Mouse (Mus musculus) layer of hippocampus, adult 9-10 months (tissue): Measurements from ENCODE around the gene Stra6l.

Source experiments
- DNase-seq: peaks from one replicate; pipeline ENCODE4 v3.0.0; 2022; ENCODE audit warnings: low spot score

Gene Stra6l

DNA sequence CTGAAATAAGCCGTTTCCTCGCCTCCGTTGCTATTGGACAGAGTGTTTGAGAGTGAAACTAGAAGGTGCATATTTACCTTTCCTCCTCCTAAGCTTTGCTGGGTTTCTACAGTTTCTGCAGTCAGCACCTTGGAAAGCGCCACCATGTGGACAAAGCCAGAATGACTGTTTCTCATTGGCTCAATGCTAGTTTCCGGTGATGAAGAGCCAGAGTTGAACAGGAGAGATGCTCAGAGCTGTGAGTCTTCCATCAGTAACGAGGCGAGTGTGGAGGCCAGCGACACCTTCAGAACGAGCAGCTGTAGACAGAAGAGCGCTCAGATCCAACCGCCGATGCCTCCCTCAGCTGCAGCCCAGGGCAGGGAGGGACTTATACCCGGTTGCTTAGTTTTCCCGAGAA lies 4.1 kb upstream of the Stra6l start:
- peak; percentile 31 for DNase-seq

DNA sequence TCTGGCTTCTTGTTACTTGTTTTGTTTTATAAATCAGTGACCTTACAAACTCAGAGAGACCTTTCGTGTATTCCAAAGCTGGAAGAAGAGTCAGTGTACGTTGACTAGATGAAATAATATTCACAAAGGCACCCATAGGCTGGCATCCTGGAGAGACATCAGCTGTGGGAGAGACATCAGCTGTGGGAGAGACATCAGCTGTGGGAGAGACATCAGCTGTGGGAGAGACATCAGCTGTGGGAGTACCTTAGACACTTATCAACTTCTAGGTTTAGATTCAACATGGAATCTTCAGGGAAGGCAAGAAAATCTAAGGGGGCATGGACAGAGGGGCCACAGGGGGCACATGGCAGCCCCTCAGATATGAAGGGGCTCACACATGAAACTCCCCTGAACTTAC lies 2.2 kb upstream of the Stra6l start:
- no peak for DNase-seq

DNA sequence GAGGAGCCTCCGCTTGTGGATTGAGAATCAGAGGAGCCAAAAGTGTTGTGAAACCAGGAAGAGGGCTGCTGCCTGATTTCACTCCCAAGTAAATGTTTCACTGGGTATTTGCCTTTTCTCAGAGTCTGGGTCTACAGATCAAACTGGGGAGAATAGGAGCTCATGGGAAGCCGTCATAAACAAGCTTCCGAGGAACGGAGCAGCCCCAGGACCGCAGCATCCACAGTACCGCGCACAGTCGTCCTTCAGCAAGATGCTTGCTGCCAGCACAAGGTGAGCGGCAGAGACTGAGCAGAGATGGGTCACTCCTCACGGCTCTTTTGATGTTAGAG lies 327 bp downstream of the Stra6l start:
- no peak for DNase-seq

DNA sequence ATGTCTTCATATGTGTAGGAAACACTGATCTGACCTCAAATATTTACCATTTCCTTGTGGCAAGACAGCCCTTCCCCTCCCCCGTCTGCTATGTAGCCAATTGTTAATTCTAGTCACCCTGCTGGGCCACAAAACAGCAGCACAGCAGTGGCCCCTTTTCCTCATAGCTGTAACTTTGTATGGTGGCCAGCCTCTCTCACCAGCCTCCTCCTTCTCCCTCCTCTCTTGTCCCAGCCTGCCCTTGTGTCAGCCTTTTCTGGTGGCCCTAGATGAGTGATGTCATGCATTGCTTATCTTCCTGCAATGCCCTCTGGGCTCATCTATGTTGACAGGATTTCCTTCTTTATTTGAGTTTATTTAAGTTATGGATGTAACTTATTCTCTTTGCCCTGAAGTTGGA lies 955 bp downstream of the Stra6l start:
- DNase-seq = no peak

DNA sequence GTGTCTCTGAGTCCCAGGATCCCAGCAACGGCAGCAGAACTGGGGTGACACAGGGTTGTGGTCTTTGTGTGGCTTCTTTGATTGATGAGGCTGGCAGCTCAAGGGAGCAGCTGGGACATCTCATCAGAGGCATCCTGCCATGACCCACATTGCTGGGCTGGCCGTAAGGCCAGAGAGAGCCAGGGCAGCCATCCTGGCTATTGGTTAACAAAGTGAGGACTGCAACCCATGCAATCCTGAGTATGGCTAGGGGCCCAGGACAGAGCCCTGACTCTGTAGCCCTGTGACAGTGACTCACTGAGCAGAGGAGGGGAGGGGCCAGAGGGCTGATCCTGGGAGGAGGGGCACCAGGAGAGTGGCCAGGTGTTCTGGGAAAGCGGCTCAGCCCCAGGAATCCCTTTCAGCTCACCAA lies 3.2 kb downstream of the Stra6l start:
- DNase-seq = no peak

DNA sequence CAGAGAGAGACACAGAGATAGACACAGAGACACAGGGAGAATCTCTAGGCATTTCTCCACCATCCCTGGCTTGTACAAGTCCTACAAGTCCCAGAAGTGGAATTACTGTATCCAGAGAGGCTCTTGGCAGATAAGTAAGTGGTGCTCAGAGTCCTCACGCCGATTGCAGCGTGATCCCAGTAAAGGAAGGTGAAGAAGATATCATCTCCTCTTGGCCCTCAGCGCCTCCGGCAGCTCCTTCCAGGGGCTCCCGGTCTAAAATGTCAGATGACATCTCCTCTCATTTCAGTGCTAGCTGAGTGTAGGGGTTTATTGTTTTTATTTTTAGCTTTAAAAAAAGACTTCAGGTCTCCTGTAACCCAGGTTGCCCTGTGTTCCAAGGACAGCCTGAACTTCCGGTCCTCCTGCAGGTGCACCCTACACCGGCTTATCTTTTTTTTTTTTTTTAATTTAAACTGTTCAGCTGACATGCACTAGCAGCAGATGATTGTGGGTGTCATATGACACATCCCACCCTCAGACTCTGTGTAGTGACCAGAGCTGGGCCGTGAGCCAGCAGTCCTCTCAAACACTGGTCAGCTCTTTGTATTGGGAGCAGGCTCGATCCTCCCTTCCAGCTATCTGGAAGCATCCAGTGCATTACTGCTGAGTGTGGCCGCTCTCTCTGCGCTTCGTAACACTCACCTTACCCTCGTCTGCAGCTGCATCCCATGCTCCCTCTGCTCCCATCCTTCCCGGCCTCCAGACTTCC lies 5.2 kb downstream of the Stra6l start:
- DNase-seq = no peak

DNA sequence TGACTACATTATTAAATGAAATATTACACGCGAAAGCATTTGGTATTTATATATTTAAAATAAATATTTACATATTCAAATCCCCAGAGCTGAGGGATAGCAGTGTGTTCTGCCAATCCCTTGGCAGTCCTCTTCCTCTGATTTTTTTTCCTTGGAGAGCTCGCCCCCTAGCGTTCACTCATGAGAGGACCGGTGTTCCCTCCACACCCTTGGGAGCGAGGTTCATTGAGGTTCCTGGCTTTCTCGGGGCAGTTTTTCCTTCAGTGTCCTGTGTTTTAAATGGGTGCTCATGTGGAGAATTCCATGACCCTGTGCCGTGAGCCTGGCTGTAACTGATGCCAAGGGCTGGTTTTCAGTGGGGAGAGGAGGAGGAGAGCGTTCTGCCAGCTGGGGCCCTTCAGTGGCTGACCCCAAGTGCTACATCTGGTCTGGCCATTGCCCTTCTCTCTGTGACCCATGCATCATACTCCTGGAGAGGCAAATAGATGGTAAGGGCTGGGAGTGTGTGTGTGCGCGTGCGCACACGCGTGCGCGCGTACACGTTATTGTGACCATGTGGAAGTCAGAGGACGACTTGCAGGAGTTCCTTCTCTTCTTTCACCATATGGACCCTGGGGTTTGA lies 7.5 kb downstream of the Stra6l start:
- DNase-seq = peak; percentile 50

DNA sequence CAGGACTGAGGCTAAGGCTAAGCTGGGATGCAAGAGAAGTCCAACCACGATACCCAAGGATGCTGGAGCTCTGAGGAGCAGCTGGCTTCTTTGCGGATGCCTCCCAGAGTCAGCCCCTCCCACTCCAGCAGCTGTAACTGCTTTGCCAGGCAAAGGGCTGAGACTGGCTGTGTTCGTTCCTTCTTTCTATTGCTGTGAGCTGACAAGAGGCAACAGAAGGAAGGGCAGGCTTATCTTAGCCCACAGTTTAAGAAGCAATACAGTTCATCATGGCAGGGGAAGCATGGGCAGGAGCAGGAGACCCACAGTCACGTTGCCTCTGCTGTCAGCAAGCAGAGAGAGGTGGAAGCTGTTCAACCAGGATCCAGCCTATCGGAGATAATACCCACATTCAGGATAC lies 12.7 kb downstream of the Stra6l start:
- no peak for DNase-seq

DNA sequence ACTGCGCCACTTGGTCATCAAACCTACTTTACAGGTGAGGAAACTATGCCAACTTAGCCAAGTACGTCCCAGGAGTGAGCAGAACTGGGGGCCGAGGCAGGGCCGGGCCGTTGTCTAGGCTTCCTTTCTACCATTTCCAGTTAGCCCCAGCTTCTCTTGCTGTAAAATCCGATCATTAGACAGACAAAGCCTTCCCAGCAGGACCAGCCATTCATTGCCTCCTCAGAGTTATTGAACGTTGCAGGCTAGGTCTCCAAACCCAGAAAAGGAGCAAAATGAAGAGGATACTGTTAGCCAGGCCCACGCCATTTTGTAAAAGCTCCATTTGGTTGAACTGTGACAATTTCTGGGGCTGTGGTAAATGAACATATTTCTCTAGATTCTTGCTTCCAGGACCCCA lies 19.0 kb downstream of the Stra6l start:
- no peak for DNase-seq

DNA sequence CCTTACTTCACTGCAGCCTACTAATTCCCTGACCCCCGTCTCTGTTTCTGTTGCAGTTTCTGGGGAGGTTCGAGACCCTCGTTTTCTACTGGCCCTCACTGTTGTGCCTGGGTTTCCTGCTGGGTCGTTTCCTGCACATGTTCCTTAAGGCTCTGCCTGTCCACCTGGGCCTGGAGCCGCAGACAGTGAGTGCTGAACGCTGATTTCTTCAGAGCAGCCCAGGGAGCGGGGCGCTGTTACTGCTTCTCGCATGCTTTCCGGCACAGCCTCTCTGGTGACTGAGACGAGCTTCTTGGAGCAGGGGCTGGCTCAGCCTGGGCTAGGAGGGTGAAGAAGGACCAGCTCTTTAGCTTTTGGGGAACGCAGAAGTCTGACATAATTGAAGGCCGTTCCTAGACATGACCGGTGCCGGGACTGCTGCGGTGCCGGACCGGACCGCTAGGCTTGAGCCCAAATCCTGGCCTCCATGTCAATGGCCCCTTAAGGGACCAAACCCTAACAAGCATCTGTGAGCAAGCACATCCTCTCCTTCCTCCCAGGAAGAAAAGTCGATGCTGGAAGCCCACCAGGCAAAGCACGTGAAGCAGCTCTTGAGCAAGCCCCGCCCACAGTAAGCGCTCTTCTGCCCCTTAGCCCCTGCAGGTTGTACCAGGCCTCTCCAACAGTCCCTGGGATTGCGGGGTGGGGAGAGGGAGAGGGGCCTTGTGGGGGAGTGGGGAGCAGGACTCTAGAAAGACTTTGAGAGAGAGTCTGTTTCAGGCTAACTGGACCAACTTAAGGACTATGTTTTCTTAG lies 20.8 kb downstream of the Stra6l start:
- no peak for DNase-seq

DNA sequence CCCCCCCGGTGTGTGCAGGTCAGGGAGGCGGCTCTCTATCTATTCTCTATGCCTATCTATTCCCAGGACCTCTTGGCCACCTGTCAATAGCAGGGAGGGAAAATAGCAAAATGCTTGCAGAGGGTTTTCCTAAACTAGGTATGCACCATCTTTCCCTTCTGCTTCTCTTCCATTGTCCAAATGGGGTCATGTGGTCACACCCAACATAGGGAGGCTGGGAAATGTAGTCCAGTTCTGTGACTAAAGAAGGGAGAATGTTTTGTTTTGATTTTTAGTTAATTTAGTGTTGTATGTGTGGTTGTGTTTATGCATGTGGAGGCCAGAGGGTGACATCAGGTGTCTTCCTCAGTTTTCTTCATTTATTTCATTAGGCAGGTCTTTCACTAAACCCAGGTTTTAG lies 23.7 kb downstream of the Stra6l start:
- DNase-seq = no peak

DNA sequence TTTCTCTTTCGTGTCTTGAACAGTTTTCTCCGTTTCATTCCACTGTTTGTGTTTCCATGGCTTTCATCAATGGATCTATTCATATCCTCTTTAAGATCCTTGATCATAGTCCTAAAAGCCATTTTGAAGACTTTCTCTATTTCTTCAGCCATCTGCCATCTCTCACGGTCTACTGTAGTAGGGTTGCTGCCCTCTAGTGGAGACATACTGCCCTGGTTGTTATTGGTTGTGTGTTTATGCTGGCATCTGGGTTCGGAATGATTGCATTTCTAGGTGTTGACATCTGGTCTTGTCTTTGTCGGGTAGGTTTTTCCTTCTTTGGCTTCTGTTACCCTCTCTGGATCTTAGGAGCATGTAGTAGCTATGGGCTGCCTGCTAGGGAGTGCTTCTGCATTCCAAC lies 30.5 kb downstream of the Stra6l start:
- peak; percentile 44 for DNase-seq

DNA sequence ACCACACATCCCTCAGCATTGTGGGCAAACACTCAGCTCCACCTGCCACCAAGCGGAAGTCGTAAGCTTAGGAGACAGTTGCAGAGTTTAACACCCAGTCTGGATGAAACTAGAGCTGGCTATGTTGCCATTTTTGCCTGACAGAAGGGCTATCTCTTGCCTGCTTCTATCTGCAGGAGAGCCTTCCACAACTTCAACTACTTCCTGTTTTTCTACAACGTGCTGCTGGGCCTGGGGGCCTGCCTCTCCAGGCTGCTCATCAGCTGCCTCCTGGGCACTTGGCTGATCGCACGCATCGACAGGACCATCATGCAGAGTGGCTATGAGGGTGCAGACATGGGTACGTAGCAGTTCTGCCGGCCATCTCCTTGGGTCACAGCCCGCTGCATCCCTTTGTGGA lies 34.1 kb downstream of the Stra6l start:
- no peak for DNase-seq

DNA sequence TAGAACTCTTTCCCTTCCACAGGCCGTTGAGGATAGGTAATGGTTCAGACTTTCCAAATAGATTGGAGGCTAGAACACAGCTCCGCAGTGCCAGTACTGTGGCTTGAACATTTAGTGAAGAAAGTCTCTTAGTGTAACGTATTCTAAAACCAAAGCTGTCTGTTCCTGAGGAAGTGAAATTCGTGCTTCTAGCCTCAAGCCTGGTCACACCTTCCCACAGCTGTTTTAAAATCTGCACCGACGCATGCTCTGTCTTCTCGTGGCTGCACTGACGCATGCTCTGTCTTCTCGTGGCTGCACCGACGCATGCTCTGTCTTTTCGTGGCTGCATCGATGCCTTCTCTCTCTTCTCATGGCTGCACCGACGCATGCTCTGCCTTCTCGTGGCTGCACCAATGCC lies 34.8 kb downstream of the Stra6l start:
- no peak for DNase-seq

DNA sequence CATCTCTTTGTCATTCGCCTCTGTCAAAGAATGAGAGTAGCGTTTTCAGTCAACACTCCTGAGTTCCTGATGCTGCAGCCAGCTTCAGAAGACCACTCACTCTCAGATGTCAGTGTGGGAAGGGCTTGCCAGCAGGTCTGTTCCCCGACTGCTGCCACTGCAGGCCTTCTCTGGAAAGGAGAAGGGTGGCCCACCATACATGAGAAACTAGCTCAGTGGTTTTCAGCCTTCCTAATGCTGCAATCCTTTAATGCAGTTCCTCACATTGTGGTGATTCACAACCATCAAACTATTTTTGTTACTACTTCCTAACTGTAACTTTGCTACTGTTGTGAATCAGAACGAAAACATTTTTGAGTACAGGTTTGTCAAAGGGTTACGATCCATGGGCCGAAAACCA lies 41.0 kb downstream of the Stra6l start:
- DNase-seq = no peak

DNA sequence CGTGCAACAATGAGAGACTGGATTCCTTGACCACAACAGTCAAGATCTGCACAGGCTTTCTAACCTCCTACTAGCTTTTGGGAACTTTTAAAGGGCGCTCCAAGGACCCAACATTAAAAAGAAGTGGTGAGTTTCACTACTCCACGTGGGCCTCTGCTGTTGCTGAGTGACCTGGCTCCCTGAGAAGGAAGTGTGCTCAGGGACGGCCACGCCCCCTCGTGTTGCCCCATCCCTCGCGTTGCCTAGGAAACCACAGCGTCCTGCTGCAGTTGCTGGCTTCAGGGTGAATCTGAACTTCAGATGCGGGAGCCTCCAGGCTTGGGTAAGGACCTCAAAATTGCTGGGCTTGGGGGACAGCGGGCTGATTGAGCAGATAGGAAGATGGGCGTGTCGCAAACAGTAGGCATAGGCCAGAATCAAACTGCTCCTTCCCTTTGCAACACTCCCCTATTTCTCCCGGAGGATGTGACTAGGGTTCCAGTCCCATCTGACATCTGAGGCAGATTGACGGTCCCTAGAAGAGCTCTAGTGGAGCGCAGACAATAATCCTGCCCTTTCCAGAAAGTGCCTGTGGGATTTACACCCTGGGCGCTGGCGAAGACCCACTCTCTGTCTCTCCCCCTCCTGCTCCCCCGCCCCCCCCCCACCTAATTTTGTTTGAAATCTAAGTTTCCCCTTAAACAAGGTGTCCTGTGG lies 41.8 kb downstream of the Stra6l start, which contains the start of gene Ccdc180:
Gene Ccdc180, plus strand, starts transcription at position 238 of the 696 bp plus-strand sequence.
- DNase-seq = peak; percentile 40

DNA sequence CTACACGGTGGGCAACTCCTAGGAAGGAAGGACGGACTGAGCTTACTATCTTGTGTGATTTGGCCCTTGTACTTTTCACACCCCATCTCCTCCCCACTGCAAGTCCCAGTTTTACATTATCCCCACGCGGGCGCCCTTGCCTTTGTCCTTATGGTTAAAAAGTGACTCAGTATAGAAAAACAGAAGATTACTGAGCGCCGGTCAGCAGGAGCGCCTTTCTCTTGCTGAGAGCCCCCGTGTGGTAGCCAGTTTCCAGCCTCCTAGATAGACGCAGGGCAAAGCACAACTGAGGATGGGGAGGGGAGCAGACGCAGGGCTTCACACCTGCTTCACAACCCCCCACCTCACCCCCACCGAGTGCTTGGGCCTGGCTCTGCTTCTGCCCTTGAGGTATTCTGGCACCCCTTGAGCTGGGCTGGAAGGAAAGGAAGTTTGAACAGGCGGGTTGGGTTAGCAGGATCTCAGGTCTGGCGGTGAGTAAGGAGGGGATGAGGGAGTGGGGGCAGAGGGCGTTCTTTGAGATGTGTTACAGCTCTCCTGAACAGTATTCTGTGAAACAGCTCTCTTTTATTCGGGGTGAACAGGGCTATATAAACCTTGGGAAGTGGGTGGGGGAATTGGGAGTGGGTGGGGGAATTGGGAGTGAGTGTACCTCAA lies 48.1 kb downstream of the Stra6l start:
- no peak for DNase-seq

DNA sequence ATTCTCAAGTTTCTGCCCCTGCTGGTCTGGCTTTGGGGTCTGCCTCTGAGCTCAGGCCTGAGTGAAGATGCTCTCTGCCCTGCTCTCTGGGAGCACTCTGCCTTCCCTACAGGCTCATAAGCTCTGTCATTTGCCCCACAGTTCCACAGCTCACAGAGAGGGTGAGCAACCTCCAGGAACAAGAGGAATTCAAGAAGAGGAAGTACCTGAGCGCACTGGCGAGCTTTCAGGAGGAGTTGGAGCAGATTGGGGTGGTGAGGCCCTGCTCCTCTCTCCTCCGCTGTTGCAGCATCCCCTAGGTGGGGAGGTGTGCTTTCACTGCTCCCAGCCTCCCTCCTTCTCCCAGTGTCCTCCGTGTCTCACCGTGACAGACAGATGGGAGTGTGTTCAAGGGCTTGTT lies 49.9 kb downstream of the Stra6l start:
- no peak for DNase-seq

DNA sequence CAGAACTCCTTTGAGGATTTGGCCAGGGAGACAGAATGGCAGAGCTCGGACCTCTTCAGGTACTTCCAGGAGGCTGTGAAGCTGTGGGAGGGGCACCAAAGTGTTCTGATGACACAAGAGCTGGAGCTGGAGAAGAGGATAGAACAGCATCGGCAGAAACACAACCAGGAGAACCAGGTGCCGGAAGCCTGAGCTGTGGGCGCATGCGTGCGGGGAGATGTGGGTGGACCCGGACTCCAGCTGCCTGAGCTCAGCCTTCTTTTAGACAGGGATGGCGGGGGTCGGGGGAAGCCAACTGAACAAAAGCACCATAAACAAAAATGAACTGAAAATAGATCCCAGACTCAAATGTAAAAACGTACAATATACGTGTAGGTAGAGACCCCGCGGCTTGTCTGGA lies 60.8 kb downstream of the Stra6l start:
- DNase-seq = peak; percentile 1

DNA sequence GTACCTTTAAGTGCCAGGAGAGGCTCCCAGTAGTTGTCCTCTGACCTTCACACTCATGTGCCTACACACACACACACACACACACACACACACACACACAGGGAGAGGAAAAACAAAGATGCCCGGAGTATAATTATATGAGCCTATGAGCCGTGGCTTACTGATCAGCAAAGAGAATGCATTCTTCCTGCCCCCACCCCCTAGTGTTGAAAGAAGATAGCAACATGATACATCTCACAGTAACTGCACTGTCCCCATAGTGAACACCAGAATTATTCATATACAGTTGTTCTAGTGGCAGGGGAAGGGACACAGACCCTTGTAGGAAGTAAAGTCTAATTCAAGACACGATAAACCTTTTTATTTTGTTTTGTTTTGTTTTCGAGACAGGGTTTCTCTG lies 61.5 kb downstream of the Stra6l start:
- DNase-seq = no peak

DNA sequence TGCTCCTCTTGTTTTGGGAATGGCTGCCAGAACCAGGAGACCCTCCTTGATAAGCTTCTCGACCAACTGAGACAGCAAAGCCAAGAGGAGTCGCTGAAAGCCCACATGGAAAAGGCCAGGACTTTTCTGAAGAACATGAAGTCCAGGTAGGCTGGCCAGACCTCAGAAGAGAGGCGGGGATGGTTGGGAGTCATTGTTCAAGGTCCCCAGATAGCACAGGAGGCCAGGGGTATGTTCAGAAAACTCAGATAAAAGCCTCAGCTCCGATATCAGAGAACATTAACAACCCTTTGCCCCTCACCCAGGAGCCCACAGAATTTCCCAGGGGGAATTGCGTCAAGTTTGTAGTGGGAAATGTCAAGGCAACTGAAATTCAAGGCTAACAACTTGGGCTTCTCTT lies 62.8 kb downstream of the Stra6l start:
- no peak for DNase-seq

DNA sequence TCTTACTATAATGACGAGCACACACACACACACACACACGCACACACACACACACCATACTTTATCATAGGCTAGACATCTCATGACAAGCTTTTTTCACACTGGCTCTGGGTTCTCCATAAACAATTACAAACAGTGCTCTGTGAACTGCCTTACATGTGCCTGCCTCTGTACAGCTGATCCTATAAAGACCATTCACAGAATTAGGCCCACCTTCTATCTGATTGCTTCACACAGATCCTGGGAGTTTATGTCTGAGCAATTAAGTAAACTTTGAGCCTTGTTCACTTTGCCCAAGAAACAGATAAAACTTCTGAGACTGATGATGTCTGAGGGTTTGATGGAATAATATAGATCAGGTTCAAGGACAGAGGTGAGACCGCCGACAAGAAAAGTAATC lies 63.4 kb downstream of the Stra6l start:
- DNase-seq = no peak
